Mouse (Mus musculus) hindbrain, postnatal 0 days (tissue): ENCODE measurements at regions not wholly inside any gene's neighbourhood (a gene's known extent, or its start where the extent isn't known, plus 50 kb on each side); places are given as distances from the start of the nearest gene placed in this dataset.
A peak's percentile ranks its signal among the peaks of the same experiment; 100 is the strongest.

Experiments used
- ATAC-seq: fragments of 200-750 bp; cut with Nextera tagmentation; 2 replicates; pipeline ENCODE4 v1.8.0; 2017; ENCODE audit warnings: mild to moderate bottlenecking, moderate TSS enrichment, moderate library complexity
- DNase-seq: peaks from one replicate; pipeline ENCODE4 v3.0.0-alpha.2; 2015; ENCODE audit warnings: low spot score
- H3K27ac ChIP-seq: fragments of 300-500 bp; sonication (generic); 2 replicates; pipeline ENCODE4 v1.5.1; 2014; ENCODE audit warnings: mild to moderate bottlenecking
- H3K27me3 ChIP-seq: fragments of 300-500 bp; sonication (generic); 2 replicates; pipeline ENCODE4 v1.6.1; 2014; ENCODE audit warnings: low read length, mixed read lengths; ENCODE audit not compliant: insufficient read depth
- H3K36me3 ChIP-seq: fragments of 300-500 bp; sonication (generic); 2 replicates; pipeline ENCODE4 v1.6.1; 2014; ENCODE audit warnings: low read length, mixed read lengths; ENCODE audit not compliant: insufficient read depth
- H3K4me1 ChIP-seq: fragments of 300-500 bp; sonication (generic); 2 replicates; pipeline ENCODE4 v1.6.1; 2014; ENCODE audit warnings: antibody characterized with exemption, low read length, mixed read lengths; ENCODE audit not compliant: insufficient read depth
- H3K4me2 ChIP-seq: fragments of 300-500 bp; sonication (generic); 2 replicates; pipeline ENCODE4 v1.6.1; 2014; ENCODE audit warnings: low read depth, mild to moderate bottlenecking, low read length, moderate library complexity, mixed read lengths
- H3K4me3 ChIP-seq: fragments of 300-500 bp; sonication (generic); 2 replicates; pipeline ENCODE4 v1.5.1; 2014; ENCODE audit warnings: low read length
- H3K9ac ChIP-seq: fragments of 300-500 bp; sonication (generic); replicated peaks from 2 replicates; pipeline ENCODE4 v1.6.1; 2014; ENCODE audit warnings: mild to moderate bottlenecking, low read length, moderate library complexity, mixed read lengths
- H3K9me3 ChIP-seq: fragments of 300-500 bp; sonication (generic); 2 replicates; pipeline ENCODE4 v1.6.1; 2016; ENCODE audit warnings: low read length, mixed read lengths
- CTCF ChIP-seq: IDR thresholded peaks from 2 replicates; pipeline ENCODE4 v1.5.1; 2016; ENCODE audit warnings: antibody characterized with exemption, control low read depth, low read depth
- WGBS: fragments of 180-500 bp; shearing (Covaris S2); extraction: QIAGEN DNeasy Blood & Tissue Kit; methylation state at CpG from one replicate; pipeline ENCODE4 v1.1.7; 2014; 5-methylcytosine and 5-hydroxymethylcytosine counted together

DNA sequence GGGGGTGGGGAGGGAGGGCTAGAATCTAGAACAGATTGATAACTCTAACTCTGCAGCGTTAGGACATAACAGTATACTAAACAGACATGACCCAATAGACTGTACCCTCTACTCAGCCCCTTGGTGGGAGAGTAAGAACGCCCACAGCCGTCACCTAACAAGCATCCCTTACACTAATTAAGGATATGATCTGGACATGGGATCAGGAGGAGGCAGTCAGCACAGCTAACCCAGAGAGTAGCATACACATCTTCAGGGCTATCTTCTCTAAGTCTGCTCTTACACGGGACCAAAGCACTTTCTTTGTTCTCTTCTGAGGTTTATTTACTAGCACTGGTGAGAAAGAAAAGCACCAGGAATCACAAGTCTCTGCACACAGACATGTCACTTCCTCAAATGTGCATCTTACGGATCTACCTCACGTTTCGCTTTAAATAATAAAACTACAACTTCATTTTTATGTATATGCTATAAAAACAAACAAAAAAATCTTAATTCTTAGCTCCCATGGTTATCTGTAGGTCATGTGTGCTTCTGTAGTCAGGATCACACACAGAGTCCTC is 128.0 kb upstream of the Klf14 start:
- H3K9me3 ChIP-seq = no peaks in the 10 kb centered on the region
- H3K27me3 ChIP-seq = no peaks in the 10 kb centered on the region
- H3K36me3 ChIP-seq = no peaks in the 10 kb centered on the region
- H3K27ac ChIP-seq = no peak overlapping the region
- no peak for ATAC-seq
- H3K4me1 ChIP-seq = peaks cover 22% of the 10 kb centered on the region
- DNase-seq = no peak
- 82% methylated on average over 7 of the region's 7 CpGs for WGBS
- H3K9ac ChIP-seq = no peak overlapping the region
- TF ChIP-seq CTCF = no peak
- no peak overlapping the region for H3K4me3 ChIP-seq
- H3K4me2 ChIP-seq = no peak overlapping the region

DNA sequence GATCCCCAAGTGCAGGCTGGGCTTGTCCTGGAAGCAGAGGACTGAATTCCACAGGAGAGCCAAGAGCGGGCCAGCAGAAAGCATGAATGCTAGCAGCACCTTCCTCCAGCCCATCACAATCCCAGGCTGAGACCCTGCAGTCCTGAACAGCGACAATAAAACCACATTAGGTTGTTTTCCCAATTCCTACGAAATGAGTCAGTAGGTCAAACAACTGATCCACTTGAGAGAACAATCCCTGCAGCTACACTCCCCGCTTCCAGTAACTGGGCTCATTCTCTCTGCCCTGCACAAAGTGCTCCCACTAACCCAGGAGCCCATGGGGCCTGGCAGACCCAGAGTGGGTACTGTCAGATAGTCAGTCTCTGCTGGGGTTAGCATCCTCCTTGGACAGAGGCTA is 128.6 kb upstream of the Klf14 start:
- H3K4me1 ChIP-seq = peaks cover 22% of the 10 kb centered on the region
- no peaks in the 10 kb centered on the region for H3K27me3 ChIP-seq
- WGBS = 64% methylated on average over 4 of the region's 4 CpGs
- ATAC-seq (no peak), DNase-seq (no peak)
- TF ChIP-seq CTCF = no peak
- H3K9ac ChIP-seq = no peak overlapping the region
- no peak overlapping the region for H3K4me2 ChIP-seq
- no peaks in the 10 kb centered on the region for H3K9me3 ChIP-seq
- no peak overlapping the region for H3K4me3 ChIP-seq
- 0 out of 2 replicates have a peak overlapping the region, but pooled peaks have one; percentile 67 for H3K27ac ChIP-seq
- H3K36me3 ChIP-seq = no peaks in the 10 kb centered on the region

DNA sequence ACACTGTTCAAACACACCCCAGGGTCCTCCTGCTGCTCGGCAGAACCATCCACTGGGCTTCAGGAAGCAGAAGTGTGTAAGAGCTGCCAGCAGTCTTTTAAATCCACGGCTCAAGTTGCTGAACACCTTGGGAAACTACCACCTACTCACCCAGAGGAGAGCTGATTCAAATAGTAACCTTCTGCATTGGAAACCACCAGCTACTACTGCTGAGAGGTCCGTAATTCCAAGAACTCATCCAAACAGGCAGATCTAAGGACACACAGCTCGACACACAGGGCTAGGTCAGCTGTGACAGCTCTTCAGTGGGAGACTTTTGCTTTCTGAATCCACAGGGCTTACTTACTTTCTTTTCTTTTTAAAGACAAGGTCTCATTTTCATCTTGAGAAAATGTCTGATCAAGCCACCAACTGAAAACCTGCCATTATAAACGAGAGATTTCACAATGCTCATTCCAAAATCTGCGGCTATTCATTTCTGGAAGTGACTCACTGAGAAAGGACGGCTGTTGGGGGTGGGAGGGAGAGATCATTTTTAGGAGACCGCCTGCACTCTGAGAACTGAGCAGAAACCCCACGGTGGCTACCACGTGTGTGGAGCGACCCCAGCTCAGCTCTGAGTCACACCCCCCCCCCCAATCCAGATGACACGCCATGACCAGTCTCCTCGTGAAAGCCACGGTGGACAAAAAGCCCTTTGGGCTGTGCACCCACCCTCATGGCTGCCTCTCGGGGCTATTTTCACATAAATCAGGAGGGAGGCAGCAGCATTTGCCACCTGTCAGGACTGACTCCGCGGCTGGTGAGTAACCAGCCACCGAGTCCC is 129.5 kb upstream of the Klf14 start:
- Histone ChIP-seq H3K27ac (peak overlapping the region; percentile 67), H3K4me3 (peak overlapping the region; percentile 20; the same call in 1 of the 2 replicates), H3K4me2 (peak overlapping the region; percentile 56), H3K27me3 (no peaks in the 10 kb centered on the region), H3K36me3 (no peaks in the 10 kb centered on the region), H3K9me3 (no peaks in the 10 kb centered on the region), H3K9ac (peak overlapping the region; percentile 36; the same call in 1 of the 2 replicates), H3K4me1 (peaks cover 22% of the 10 kb centered on the region)
- DNase-seq (peak; percentile 28), ATAC-seq (peak; percentile 65)
- 12% methylated on average over 18 of the region's 18 CpGs for WGBS
- no peak for TF ChIP-seq CTCF

DNA sequence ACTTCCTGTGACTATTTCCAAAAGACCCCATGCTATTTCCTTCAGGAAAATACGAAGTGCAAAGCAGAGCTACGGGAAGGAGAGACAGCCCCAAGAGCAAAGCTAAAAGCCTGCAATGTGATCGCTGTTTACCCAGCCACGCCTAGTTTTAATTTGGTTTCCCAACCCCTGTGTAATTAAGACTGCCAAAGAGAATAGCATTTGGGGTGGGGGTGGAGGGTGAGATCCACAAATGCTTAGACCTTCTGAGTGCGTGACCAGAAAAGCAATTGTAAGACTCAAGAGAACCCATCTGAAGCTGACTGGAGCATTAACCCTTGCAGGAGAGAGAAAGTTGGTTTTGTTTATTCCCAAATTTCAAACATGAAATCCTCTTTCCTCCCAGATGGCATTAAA is 130.1 kb upstream of the Klf14 start:
- 16% methylated on average over 5 of the region's 5 CpGs for WGBS
- peak overlapping the region; percentile 36; the same call in 1 of the 2 replicates for H3K9ac ChIP-seq
- peaks cover 22% of the 10 kb centered on the region for H3K4me1 ChIP-seq
- DNase-seq = peak; percentile 66
- H3K27me3 ChIP-seq = no peaks in the 10 kb centered on the region
- H3K36me3 ChIP-seq = no peaks in the 10 kb centered on the region
- H3K27ac ChIP-seq = peak overlapping the region; percentile 67
- H3K4me2 ChIP-seq = peak overlapping the region; percentile 56
- peak overlapping the region; percentile 20; the same call in 1 of the 2 replicates for H3K4me3 ChIP-seq
- TF ChIP-seq CTCF = no peak
- no peaks in the 10 kb centered on the region for H3K9me3 ChIP-seq
- peak; percentile 63 for ATAC-seq

DNA sequence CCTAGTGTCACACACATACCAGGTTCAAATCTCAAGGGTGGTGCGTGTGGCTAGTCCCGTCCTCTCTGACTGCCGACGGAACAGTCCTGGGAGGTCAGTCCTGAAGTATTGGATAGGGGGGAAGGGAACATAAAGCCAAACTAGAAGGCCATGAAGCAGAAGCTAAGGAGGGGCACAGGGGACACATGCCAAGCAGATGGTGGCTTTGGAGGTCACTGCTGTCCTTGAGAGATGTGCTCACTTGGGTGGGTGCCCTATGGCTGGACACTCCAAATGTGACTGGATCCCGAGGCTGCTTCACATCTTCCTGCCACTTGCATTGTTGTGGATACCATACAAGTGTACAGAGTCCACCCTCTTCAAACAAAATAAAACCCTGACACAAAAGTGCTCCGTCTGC is 131.4 kb upstream of the Klf14 start:
- Histone ChIP-seq H3K4me1 (peaks cover 22% of the 10 kb centered on the region), H3K27ac (no peak overlapping the region)

GRCm38 (mm10) chr6:31090791-31091190 is 131.9 kb upstream of the Klf14 start:
- Histone ChIP-seq H3K27ac (no peak overlapping the region), H3K4me3 (no peak overlapping the region), H3K4me1 (peaks cover 22% of the 10 kb centered on the region), H3K27me3 (no peaks in the 10 kb centered on the region), H3K4me2 (no peak overlapping the region), H3K9me3 (no peaks in the 10 kb centered on the region), H3K36me3 (no peaks in the 10 kb centered on the region), H3K9ac (no peak overlapping the region)
- DNase-seq (no peak), ATAC-seq (no peak)
- 80% methylated on average over 7 of the region's 7 CpGs for WGBS
- no peak for TF ChIP-seq CTCF

More for the DNA sequence above, 131.4 kb upstream of the Klf14 start:
- Histone ChIP-seq H3K4me3 (no peak overlapping the region), H3K4me2 (no peak overlapping the region), H3K27me3 (no peaks in the 10 kb centered on the region), H3K9ac (no peak overlapping the region), H3K36me3 (no peaks in the 10 kb centered on the region), H3K9me3 (no peaks in the 10 kb centered on the region)
- ATAC-seq (no peak), DNase-seq (no peak)
- TF ChIP-seq CTCF = no peak
- WGBS = 88% methylated on average over 6 of the region's 6 CpGs

DNA sequence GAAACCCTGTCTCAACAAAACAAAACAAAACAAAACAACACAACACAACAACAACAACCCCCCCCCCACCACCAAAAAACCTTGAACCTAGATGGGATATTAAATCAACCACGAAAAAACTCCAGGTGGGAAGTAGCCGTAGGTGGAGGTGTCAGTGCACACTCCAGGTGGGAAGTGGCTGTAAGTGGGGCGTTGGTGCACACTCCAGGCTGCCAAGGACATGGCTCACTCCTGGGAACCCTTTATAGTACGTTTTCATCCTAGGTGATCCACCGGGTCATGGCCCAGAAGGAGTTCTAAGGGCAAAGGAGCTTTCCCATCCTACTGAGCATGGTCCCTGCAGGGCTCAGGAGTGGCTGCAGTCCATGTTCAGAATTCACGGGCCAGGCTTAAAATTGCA is 133.4 kb upstream of the Klf14 start:
- Histone ChIP-seq H3K9ac (no peak overlapping the region), H3K4me1 (peaks cover 32% of the 10 kb centered on the region), H3K27me3 (no peaks in the 10 kb centered on the region), H3K4me3 (no peak overlapping the region), H3K4me2 (no peak overlapping the region), H3K27ac (0 out of 2 replicates have a peak overlapping the region, but pooled peaks have one; percentile 16), H3K9me3 (no peaks in the 10 kb centered on the region), H3K36me3 (no peaks in the 10 kb centered on the region)
- ATAC-seq (no peak), DNase-seq (no peak)
- WGBS = 77% methylated on average over 6 of the region's 6 CpGs
- no peak for TF ChIP-seq CTCF
